Mouse (Mus musculus): ENCODE measurements around the gene Knop1. TPM values are rescaled to one million over a fixed set of nuclear protein-coding genes. Genes with fewer than 3 reads are reported as not detected.
A peak's percentile ranks its signal among the peaks of the same experiment; 100 is the strongest.

Knop1 gene
- total RNA-seq, 2 experiments from 2014 or later, result 24.5 to 27.3 TPM

DNA sequence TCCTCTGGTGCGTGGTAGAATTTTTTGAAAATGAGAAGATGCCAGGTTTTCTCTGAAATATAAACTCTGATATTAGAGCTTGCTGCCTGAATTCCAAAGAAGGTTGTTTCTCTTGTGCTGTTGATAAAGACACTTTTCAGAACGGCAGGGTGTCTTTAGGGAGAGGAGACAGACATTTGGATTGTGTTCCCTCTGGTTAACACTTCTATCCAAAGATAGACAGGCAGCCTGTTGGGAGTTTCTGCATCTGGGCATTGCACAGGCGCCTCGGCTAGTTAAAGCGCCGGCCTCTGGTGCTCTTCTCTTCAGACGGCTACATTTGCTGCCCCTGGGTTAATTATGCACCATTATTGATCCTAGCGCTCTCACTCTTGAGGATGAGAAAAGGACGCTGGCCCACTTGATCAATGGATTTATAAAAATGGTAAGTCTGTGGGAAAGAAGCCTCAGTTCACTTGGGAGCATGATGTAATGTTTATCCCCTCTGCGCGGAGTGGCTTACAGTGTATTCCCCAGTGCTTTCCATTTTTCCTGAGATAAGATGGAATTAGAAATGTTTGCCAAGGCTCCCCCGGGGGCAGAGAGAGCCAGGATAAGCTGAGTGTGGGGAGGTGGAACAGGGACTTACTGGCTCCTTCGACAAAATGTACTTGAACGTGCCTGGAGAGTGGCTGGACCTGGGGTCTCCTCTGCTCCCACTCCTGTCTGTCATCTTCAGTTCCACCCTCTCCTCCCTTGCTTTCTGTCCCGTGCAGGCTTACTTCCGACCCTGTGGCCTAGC lies 49.2 kb downstream of the Knop1 start:
- no peak overlapping the region for H3K4me3 ChIP-seq
- H3K27ac ChIP-seq, result peak overlapping the region; percentile 67
- TF ChIP-seq CTCF (IDR thresholded peaks at IDR 0.05), result no peak
- intact Hi-C loops (cut with DNase I), result no loop called here
- no peak for DNase-seq

DNA sequence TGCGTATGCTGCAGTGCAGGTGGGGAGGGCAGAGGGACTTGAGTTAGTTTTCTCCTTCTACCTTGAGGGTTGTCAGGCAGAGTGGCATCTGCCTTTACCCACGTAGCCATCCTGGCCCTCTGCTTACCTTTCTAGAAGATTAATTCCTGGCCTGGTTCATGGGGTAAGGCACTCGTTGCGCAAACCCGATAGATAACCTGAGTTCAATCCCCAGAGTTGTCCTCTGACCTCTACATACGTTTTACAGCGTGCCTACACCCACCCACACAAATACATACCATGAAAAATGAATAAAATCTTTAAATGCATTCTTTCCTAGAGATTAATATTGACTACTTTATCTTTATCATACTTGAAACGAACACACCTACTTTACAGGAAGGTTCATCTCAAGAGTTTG lies 52.6 kb downstream of the Knop1 start:
- TF ChIP-seq CTCF (IDR thresholded peaks at IDR 0.05), result no peak
- intact Hi-C loops (cut with DNase I), result no loop called here
- no peak for DNase-seq
- no peak overlapping the region for H3K4me3 ChIP-seq
- H3K27ac ChIP-seq, result no peak overlapping the region

DNA sequence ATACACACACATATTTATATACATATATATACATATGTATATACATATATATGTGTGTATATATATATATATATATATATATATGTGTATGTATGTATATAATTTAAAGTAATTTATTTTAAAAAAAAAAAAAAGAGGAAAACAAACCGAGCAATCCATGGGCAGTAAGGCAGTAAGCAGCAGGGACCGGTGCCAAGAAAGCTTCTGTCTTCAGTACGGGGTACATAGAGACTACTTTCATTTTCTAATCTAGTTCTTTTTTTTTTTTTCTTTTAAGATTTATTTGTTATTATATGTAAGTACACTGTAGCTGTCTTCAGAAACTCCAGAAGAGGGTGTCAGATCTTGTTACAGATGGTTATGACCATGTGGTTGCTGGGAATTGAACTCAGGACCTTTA lies 54.3 kb downstream of the Knop1 start:
- Histone ChIP-seq H3K27ac (no peak overlapping the region), H3K4me3 (no peak overlapping the region)
- DNase-seq, result peak; percentile 44
- intact Hi-C loops (cut with DNase I), result no loop called here
- no peak for TF ChIP-seq CTCF (IDR thresholded peaks at IDR 0.05)

- no peak for DNase-seq
- no peak for TF ChIP-seq CTCF (IDR thresholded peaks at IDR 0.05)
- no peak overlapping the region for H3K4me3 ChIP-seq
- intact Hi-C loops (cut with DNase I), result no loop called here
- H3K27ac ChIP-seq, result no peak overlapping the region
These were observed 55.8 kb downstream of the Knop1 start for GRCm38 (mm10) chr7:118800112-118800734.

DNA sequence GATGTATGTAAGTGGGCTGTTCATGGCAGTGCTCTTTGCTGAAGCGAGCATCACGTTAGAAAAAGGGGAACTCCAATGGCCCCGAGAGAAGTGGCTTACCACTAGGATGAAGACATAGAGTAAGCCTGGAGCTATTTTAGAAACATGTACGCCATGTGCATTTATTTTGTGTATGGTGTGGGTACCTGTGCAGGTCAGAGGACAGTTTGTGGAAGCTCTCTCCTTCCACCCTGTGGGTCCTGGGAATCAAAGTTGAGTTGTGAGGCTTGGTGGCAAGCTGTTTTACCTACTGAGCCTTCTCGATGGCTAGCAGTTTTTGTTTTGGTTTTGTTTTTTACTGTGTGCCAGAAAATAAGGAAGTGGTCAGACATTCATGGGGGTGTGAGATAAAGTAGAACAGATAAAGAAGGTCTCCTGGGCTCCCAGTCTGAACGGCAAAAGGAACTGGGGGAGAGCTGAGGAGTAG lies 57.9 kb downstream of the Knop1 start:
- DNase-seq, result no peak
- no peak for TF ChIP-seq CTCF (IDR thresholded peaks at IDR 0.05)
- Histone ChIP-seq H3K27ac (no peak overlapping the region), H3K4me3 (no peak overlapping the region)
- intact Hi-C loops (cut with DNase I), result no loop called here

DNA sequence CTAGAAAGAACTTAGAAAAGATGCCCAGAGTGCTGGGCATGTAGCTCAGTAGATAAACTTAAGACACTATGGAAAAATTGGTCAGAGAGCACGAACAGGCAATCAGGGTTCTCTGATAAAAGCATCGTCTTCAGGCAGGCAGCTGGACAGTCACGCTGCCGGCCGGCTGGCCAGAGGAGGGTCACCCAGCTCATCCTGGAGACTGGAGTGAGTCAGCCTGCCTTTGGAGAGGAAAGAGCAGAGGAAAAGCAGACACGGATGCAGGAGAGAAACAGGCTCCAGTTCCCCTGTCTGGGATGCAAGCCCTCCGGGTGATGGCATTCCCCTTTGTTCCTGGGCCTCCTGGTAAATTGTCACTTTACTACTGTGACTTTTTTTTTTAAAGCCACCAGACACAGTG lies 58.5 kb downstream of the Knop1 start:
- Histone ChIP-seq H3K4me3 (no peak overlapping the region), H3K27ac (no peak overlapping the region)
- TF ChIP-seq CTCF (IDR thresholded peaks at IDR 0.05), result no peak
- intact Hi-C loops (cut with DNase I), result no loop called here
- no peak for DNase-seq

GRCm38 (mm10) chr7:118796838-118797237 lies 59.2 kb downstream of the Knop1 start:
- intact Hi-C loops (cut with DNase I), result no loop called here
- H3K27ac ChIP-seq, result no peak overlapping the region
- H3K4me3 ChIP-seq, result no peak overlapping the region
- DNase-seq, result no peak
- no peak for TF ChIP-seq CTCF (IDR thresholded peaks at IDR 0.05)

- intact Hi-C loops (cut with DNase I), result no loop called here
- Histone ChIP-seq H3K27ac (no peak overlapping the region), H3K4me3 (no peak overlapping the region)
- TF ChIP-seq CTCF (IDR thresholded peaks at IDR 0.05), result no peak
- no peak for DNase-seq
These were observed 60.3 kb downstream of the Knop1 start for GRCm38 (mm10) chr7:118795779-118796178.

- no peak overlapping the region for H3K27ac ChIP-seq
- no peak for DNase-seq
- intact Hi-C loops (cut with DNase I), result no loop called here
- no peak for TF ChIP-seq CTCF (IDR thresholded peaks at IDR 0.05)
- no peak overlapping the region for H3K4me3 ChIP-seq
These were observed 62.2 kb downstream of the Knop1 start for GRCm38 (mm10) chr7:118793899-118794298.

Other genes with a start within 250 kb of the Knop1 start
- 10 to 100 TPM; 41.3 to 45.0 TPM for gene Gde1, start 150.5 kb downstream of the Knop1 start, total RNA-seq (2021)
- 1 to 10 TPM; 2.3 to 3.0 TPM for gene Ccp110, start 143.7 kb downstream of the Knop1 start, total RNA-seq (2021)
- gene Vps35l, start 116.0 kb downstream of the Knop1 start, total RNA-seq (2021), result 10 to 100 TPM; 18.3 to 19.2 TPM
- under 1 TPM; 0.22 to 0.23 TPM for gene Iqck, start 502 bp downstream of the Knop1 start, total RNA-seq (2021)
- 10 to 100 TPM; 10.5 to 14.0 TPM for gene Gprc5b, start 139.0 kb upstream of the Knop1 start, total RNA-seq (2021)

Measured in gastrocnemius, adult 2 months (tissue).